Mouse (Mus musculus) urinary bladder, adult 18-20 months (tissue): ENCODE results near the gene Ralgapb.

Experiments used
- DNase-seq, 2 experiments: peaks; one replicate each; pipeline ENCODE4 v3.0.0; 2022; ENCODE audit warnings: low spot score in 2 of 2, mixed read lengths in 2 of 2

The Ralgapb gene

DNA sequence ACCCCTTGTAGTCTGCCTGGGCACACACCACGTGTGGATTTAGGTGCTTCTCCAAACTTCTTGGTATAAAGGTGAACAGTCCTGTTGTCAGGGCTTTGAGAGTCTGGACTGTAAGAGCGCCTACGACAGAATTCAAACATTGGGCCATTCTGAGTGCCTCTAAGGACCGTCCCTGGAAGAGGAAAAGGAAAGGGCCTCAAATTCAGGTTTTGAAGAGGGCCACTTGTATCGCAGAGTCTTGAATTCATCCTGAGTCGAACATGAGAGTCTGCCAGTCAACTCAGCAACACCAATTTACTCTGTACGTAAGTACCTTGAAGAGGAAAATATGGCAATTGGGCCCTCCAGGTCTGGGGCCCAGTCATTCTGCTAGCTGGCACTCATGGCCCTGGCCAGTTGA lies 6.7 kb upstream of the Ralgapb start:
- no peak for DNase-seq

DNA sequence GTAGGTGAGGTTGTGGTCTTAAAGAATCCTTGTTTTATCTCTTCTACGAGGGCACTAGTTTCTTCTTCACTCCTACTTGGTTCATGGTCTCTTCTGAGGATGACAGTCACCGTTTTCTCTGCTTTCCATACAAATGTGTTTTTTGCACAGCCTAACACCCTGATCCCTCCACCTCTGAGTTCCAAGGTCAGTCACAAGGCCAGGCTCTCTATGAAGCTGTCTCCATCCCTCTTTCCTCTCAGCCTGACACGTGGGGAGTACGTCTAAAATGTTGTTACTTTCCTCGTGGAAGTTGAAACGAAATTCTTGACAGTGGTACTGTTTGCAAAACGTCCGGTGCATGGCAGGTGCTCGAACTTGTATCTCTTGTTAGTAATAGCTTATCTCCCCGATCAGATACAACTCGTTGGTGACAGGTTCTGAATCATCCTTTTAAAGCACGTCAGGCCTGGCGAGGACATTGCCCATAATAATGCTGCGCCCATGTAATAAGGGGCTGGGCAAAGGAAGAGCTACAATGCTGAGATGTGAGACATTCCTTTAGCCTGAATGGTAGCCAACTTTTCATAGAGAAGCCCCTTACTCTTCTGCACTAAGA lies 552 bp upstream of the Ralgapb start:
- no peak for DNase-seq

DNA sequence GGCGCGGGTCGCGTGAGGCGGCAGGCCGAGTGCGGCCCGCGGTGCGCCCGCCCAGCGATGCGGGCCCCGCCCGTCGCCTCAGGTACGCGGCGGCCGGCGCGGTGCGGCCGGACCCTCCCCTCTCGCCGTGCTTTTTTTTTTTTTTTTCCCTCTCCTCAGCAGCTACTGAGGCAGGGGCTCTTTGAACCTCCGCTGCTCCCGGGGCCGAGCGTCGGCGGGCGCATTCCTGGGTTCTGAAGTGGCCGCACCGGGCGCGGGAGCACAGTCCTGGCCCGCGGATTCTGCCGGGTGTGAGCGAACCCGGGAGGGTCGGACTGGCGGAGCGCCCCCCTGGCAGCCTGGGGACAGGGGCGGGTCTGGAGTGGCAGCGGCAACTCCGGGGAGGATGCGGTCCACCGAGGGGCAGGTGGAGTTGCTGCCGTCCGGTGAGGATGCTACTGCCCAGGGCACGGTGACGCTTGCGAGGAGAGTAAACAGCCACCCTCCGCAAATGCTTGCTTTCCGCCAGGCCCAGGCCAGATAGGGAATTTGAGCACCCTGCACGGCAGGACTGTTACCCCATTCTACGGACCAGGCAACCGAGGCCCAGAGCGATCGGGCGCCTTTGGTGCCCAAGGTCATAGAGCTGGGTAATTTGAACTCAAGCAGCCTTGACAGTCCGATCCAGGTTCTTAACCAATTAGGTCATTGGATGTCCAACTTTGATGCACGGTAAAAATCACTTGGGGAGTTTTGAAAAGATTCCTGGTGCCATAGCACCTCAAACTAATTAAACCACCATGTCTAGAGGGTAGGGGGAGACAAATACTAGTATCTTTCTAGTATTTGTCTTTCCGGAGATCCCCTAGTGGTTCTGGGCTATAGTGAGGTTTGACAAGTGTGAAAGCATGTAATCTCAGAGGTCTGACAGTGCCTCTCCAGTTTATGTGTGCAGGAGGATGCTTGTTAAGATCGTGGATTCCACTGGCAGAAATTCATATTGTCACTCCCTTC lies 670 bp downstream of the Ralgapb start:
- DNase-seq, result peak; percentile 8 to 37

DNA sequence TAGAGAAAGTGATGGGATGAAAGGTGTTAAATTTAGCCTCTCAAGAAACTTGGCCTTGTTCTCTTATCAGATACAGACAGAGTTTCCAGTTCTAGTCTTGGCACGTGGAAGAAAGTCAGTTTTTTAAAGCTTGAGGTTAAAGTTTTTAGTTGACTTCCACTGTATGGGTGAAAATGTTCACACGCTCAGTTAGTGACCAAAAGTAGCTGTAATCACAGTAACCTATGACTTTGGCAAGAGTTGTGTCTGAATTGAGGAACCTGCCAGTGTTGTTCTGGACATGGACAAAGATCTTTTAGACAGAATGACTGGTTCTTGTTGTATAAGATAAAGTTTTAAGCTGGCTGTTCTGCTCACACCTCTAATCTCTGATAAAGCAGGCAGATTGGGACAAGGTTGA lies 3.6 kb downstream of the Ralgapb start:
- no peak for DNase-seq

DNA sequence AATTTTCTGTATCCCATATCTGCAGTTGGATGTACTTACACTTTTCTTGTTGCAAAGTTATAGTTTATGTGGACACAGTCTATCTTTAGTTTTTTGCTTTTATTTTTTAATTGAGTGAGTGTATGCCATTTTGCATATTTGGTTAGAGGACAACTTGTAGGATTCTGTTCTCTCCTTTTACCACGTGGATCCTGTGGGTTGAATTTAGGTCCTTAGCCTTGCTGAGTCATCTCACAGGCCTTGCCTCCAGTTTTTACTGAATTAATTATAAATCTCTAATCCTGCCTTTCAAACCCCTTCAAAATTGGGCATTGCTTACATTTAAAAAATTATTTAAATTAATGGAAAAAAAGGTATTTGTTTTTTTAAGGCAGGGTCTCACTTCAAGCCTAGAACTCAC lies 6.2 kb downstream of the Ralgapb start:
- DNase-seq, result no peak

DNA sequence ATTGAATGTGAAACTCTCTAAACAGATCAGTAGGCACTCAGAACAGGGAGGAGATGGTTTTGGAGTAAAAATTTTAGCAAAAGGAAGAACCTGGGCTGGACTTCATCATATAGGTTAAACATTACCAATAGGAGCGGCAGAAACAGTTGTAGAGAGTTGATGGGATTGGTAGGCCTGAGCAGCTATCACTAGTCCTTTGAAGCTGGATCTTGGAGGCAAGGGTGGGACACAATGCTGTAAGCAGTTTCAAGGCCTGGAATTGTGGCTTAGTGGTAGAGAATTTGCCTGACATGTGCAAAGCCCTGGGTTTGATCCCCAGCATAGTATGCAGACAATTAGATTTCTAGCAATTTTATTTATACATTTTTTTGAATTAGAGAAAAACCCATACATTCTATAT lies 9.0 kb downstream of the Ralgapb start:
- no peak for DNase-seq

DNA sequence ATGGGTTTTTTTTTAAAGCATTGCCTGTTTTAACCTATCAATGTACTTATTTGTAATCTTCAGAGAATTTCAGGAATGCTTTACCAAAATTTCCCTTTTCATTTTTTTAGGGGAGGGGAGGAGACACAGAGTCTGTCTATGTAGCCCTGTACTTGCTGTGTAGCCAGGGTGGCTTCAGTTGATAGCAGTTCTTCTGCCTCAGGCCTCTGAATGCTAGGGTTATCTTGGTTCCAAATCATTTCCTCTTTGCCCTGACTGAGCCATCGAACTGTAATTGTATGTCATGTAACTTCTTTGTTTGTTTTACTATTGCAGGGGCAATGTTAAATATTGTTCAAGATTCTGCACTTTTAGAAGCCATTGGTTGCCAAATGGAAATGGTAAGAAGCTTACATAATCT lies 36.2 kb downstream of the Ralgapb start:
- DNase-seq, result no peak

DNA sequence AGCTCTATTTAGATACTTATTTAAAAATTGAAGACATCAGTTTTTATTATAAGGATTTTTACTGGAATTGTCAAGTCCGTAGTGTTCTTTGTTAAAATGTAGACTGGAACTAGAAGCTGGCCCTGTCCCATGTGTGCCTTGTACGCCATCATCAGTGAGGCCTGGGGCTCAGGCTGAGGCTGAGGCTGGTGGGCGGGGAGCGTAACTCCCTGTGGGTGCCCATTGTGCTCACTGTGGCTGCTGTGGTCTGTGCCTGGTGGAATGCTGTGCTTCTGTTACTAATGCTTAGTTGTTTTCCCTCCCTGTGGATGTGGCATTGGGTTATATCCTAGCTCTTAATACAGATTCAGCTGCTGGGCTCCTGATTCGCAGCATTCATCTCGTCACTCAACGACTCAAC lies 40.2 kb downstream of the Ralgapb start:
- no peak for DNase-seq

DNA sequence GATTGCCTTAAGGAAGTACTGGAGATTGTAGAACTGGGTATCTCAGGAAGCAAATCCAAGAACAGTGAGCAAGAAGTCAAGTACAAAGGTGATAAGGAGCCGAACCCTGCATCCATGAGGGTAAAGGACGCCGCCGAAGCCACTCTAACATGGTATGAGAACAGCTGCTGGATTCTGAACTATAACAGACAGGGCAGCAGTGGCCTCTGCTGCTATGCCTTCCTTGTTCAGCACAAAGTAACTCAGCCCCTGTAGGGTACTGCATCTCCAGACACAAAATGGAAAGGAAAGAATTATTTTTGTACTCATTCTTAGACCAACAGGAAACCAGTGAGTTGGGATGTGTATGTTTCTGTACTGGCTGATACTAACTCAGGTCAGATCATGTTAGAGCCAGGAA lies 46.8 kb downstream of the Ralgapb start:
- DNase-seq, result no peak

DNA sequence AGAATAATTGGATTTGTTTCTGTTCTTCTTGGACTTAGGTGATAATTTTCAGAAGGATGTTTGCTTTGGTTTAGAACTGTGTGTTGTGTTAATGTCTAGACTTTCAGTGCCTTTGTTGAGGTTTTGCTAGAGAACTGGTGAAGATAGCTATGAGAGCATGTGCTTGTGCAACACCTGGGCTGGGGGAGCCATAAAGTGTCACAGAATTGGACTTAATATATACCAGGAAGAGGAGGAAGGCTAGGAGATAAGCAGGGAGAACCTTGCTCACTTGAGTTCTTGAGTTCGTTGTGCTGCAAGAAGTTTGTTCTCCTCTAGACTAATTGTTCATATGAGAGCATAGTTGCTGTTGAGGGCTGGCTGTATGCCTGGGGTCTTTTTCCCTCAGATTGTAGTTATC lies 48.0 kb downstream of the Ralgapb start:
- DNase-seq, result no peak

DNA sequence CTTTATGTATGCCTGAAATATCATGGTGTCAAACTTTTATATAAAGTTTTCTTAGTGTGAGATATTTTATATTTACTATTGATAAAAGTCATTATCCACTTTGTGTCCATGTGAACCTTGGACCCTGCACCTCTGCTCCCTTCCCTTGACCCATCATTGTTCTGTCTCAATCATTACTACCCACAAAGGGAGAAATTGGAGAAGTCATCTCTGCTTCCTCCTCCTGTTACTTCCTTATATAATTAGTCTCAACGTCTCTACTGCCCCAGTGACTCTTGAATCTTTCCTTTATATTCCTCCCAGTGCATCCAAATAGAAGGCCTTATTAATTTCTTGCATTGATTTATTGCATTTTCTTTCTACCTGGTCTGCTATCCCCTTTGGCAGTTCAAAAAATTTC lies 52.8 kb downstream of the Ralgapb start:
- no peak for DNase-seq

DNA sequence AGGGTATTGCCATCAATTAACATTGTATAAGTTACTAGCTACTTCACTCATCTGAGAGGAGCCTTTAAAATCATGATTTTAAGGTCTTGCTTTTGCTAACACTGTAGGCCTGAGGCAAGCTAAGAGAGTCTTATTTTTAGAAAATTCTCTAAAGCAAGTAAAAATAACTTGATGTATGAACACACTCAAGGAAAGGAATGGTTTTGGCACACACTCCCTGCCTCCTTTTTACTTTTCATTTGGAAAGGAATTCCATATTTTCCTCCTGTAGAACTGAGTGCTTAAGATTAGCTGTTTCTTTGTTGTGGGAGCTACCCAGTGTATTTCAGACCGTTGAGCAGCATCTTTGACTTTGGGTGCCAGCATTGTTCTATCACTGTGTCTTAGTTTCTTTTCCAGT lies 64.5 kb downstream of the Ralgapb start:
- DNase-seq, result no peak

DNA sequence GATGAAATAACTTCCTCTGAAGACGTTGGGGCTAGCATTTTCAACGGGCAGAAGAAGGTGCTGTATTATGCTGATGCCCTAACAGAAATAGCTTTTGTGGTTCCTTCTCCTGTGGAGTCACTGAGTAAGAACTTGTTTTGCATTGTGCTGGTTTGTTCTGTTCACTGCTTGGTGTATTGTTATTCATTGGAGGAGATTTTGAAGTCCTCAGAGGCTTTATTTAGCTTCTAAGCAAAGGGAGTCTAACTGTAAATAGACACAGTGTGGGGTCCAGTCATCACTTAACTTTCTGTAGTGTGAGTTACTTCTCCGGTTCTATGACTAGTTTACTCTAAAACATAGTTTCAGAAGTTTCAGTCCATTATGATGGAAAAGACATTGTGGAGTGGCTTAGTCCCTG lies 68.0 kb downstream of the Ralgapb start:
- DNase-seq, result no peak

DNA sequence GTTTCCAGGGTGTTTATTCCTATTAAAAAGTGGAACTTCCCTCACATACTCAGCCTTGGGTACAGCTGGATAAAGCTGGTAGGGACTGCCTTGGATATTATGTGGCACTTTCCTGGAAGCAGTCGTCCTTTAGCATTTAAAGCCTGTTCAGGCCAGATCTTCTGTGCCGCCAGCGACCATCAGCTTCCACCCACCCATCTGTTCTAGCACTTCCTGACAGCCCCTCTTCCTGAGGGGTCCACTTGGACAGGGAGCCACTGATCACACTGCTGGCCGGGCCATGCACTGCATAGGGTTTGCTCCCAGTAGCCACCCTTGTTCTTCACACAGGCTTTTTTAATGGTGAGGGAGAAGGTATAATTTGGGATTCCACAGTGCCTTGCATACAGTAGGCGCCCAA lies 88.8 kb downstream of the Ralgapb start:
- no peak for DNase-seq

DNA sequence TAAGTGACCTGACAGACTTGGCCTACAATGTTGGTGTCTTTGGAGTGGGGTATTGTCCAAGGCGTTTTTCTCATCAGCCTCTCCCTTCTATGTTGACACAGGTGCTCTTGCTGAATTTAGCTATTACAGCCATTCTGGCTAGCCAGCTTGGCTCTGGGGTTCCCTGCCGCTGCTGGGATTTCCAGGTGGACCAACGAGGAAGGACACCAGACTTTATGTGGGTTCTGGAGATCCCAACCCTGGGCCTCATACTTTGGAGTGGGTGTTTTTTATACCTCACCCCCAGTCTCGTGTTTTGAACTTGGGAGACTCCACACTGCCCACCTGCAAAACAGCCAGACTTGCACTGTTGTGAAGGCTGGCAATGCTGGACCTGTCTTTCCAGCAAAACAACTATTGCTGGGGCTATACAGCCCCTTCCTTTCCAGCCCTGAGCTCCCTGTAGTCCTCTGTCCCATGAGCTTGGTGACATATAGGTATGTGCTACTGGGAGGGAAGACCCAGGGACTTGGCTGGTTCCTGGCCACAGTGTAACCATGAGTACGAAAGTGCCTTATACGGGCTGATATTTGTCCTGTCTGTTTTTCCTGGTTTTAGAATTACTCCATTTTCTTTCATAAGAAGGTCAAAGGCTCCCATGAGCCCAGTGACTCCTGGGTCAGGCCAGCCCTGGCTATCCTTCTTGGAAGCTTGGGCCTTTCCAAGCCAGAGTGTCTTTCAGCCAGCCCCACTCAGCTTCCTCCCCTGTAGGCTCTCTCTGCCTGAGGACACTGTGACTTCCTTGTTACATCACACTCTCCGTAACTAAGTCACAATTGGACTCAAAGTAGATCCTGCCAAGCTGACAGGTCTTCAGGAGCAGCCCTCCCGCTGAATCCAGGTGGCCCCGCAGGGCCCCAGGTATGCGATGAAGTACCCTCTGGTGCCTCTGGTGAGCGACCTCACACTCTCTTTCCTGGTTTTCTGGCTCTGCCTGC lies 92.5 kb downstream of the Ralgapb start, which contains the start of gene Adig:
TSS of gene Adig (plus strand) at position 777 of the 977 bp plus-strand sequence.
- no peak for DNase-seq

DNA sequence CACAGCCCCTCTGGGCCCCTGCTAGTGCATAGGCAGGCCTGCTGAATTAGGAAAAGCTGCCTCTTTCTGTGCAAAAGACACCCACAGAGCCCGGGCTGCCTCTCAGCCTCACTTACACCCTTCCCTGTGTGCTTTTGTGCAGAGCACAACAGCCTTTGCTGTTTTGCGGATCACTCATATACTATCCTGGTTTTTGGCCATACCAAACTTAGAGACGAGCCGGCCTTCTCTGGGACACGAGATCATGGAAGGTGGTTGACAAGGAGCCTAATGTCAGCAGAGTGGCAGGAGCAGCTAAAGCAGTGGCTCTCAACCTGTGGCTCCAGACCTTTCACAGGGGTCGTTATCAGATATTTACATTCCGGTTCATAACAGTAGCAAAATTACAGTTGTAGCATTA lies 93.6 kb downstream of the Ralgapb start:
- no peak for DNase-seq

DNA sequence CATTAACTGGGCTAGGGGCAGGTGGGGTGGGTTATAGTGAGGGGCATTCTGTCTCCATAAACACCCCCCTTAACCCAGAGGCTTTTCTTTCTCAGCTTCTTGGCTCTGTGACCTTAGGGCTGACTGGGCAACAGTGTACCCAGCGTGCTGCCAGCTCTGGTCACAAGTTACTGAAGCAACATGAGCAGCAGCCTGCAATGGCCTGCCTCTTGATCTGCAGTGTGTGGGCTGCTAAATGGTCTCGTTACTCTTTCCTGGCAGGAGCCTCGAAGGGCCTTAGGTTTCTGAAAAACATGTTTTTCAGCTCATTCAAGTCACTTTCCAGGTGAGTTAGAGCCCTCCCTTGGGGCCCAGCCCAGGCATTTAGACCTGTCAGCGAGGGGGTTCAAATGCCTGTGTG lies 94.0 kb downstream of the Ralgapb start:
- DNase-seq, result no peak

DNA sequence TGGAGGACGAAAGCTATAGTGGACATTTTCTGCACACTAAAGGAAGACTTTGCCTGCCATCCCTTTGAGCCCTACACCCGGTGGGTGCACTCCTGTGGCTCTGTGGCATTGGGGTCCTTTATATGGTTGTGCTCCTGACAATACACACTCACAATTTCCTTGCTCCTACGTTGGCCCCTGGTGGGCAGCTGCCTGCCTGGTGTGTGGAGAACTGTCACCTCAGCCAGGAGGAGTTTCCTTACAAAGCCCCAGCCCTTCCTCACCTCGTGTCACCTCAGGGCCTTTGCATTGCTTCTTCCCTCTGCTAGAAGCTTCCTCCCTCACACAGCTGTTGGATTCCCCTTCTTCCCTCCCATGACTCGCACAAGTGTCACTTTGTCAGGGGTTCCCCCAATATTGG lies 96.8 kb downstream of the Ralgapb start:
- no peak for DNase-seq

DNA sequence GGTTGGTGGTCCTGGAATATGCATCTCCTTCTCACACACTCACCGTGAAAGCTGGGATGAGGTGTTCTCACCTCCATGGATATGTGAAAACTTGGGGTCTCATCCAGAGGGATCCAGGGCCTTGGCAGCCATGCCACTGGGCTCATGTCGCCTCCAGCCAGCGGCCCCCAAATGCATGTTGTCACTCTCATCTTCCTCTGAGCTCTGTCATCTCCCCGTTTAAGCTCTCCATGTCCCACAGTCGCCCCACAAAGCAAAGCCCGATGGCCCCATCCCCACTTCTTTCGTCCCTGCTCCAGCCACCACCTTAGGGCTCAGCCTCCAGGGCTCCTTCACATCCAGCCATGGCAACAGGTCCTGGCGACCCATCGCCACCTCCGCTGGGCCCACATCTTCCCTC lies 97.4 kb downstream of the Ralgapb start:
- DNase-seq, result no peak

DNA sequence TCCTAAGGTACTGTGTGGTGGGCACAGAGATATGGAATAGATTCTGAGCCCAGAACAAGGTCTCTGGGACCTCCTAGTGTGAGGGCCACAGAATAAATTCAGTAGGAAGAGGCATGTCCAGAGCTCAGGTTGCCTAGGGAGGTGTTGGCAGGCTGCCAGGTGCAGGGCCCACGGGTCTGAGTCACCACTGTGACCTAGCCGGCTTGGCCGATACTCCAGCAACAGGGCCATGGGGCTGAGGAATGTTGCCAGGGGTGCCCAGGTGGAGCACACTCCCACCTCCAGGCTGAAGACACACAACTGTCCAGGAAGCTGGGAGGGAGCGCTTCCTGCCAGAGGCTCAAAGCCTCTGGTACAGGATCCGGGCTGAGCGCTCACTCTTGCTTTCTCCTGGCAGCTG lies 101.0 kb downstream of the Ralgapb start:
- peak; percentile 64 to 79 for DNase-seq

DNA sequence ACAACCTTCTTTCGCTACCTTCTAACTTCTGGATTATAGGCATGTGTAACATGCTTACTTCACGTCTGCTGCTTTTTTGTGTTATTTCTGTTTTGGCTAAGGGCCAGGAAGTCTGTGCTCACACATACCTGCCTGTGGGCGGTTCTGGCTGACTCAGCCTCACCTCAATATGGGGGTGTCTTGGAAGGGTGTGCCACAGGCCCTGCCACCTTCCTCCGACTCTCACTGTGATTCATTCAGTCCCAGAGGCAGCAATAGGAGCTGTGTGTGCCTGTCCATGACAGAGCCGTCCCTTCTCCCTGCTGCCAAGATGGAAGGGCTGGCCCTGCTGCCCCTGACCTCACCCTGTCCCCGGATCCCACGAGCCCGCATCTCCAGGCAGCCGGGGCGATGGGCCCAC lies 102.9 kb downstream of the Ralgapb start, which contains the start of gene Arhgap40:
TSS of gene Arhgap40 (plus strand) at position 269 of the 400 bp plus-strand sequence.
- DNase-seq, result peak; percentile 43 to 51

DNA sequence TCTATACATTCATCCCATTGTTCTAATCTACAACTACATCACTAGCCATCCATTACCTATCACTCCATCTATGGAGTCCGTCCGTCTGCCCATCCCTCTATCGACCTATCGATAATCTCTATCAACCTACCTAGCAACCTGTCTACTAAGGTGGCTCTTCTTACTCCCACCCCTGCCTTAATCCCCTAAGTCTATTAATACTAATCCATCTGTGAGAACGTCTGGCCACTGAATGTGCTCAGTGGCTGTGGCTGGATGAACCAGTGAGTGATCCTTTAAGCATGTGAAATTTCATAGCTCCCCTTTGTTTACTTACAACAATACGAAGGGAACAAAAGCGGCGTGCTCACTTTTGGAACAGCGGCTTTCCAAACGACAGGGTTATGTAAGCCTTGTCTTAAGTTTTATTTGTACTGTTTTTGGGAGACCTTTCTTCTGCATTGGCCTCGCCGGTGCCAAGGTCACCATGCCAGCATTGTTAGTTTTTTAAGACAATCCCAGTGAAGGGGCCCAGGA lies 104.2 kb downstream of the Ralgapb start:
- no peak for DNase-seq
